Mouse (Mus musculus): ENCODE results near the gene Gart.

DNA sequence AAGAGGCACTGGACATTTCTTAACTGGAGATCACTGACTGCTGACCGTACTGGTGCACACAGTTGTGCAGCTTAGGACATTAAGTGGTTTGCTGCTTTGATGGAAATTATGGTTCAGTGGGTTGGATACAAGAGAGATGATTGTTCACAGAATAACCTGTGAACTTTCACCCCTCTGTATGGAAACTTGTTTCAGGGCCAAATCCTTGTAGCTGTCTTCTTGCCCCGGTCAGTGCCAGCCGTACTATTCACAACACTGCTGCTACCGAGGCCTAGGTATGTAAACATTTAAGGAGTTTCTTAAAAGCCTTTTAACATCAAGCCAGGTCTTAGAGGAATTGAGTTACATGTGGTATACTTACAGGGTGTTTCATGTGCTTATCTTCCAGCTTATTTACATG lies 27.7 kb upstream of the Gart start:
- TF ChIP-seq FLI1 (IDR thresholded peaks at IDR 0.05; ENCODE audit: low read length) (no peak), GATA1 (IDR thresholded peaks at IDR 0.05; ENCODE audit: borderline replicate concordance, low read length) (no peak)
